Mouse (Mus musculus) liver, embryonic 14.5 days (tissue): ENCODE measurements at regions not wholly inside any gene's neighbourhood (a gene's known extent, or its start where the extent isn't known, plus 50 kb on each side); places are given as distances from the start of the nearest gene placed in this dataset.

Experiments
- ATAC-seq: fragments of 200-750 bp; cut with Nextera tagmentation; 2 replicates; pipeline ENCODE4 v1.8.0; 2017; ENCODE audit warnings: moderate number of reproducible peaks, mild to moderate bottlenecking, moderate library complexity; ENCODE audit not compliant: insufficient read depth
- DNase-seq, 3 experiments: peaks; one replicate each; pipeline ENCODE4 v3.0.0-alpha.2; 2012 to 2013; ENCODE audit warnings: low read depth in 3 of 3, low spot score in 3 of 3
- H3K27ac ChIP-seq: fragments of 300-500 bp; sonication (generic); 2 replicates; pipeline ENCODE4 v1.5.1; 2014; ENCODE audit warnings: moderate library complexity, mild to moderate bottlenecking, control low read depth, inconsistent platforms
- H3K27me3 ChIP-seq: fragments of 300-500 bp; sonication (generic); 2 replicates; pipeline ENCODE4 v1.6.1; 2014; ENCODE audit warnings: mild to moderate bottlenecking, low read length, moderate library complexity; ENCODE audit not compliant: control insufficient read depth, insufficient read depth
- H3K36me3 ChIP-seq: fragments of 300-500 bp; sonication (generic); replicated peaks from 2 replicates; pipeline ENCODE4 v1.6.1; 2014; ENCODE audit warnings: low read depth; ENCODE audit not compliant: control insufficient read depth, insufficient read depth
- H3K4me1 ChIP-seq, 2 experiments: fragments of 200-500 bp in 1 of 2; fragments of 300-500 bp in 1 of 2; sonication (generic) in 1 of 2; replicated peaks; 2 replicates each; pipeline ENCODE4 v1.6.1; 2012 to 2014; ENCODE audit warnings: antibody characterized with exemption in 1 of 2, inconsistent platforms in 1 of 2, low read length in 1 of 2; ENCODE audit not compliant: control insufficient read depth in 2 of 2, insufficient read depth in 2 of 2
- H3K4me2 ChIP-seq: fragments of 300-500 bp; sonication (generic); 2 replicates; pipeline ENCODE4 v1.6.1; 2014; ENCODE audit warnings: low read depth, mild to moderate bottlenecking, control low read depth, moderate library complexity
- H3K4me3 ChIP-seq, 2 experiments: fragments of 200-500 bp in 1 of 2; fragments of 300-500 bp in 1 of 2; sonication (generic) in 1 of 2; 2 replicates each; pipeline ENCODE4 v1.5.1; 2012 to 2014; ENCODE audit warnings: low read depth in 2 of 2, low read length in 2 of 2, mild to moderate bottlenecking in 2 of 2, control low read depth in 1 of 2, inconsistent platforms in 1 of 2, moderate library complexity in 1 of 2; ENCODE audit not compliant: insufficient read depth in 1 of 2
- H3K9ac ChIP-seq: fragments of 300-500 bp; sonication (generic); replicated peaks from 2 replicates; pipeline ENCODE4 v1.6.1; 2014; ENCODE audit warnings: mild to moderate bottlenecking, control low read depth, moderate library complexity
- H3K9me3 ChIP-seq: fragments of 300-500 bp; sonication (generic); 2 replicates; pipeline ENCODE4 v1.6.1; 2016; ENCODE audit warnings: low read length, mixed read lengths; ENCODE audit not compliant: control insufficient read depth
- CTCF ChIP-seq: IDR thresholded peaks from 2 replicates; pipeline ENCODE4 v1.5.1; 2016; ENCODE audit warnings: antibody characterized with exemption, low read depth, control low read depth
- EP300 ChIP-seq: IDR thresholded peaks from 2 replicates; pipeline ENCODE4 v1.6.1; 2016; ENCODE audit warnings: antibody characterized with exemption, low read depth
- WGBS: fragments of 180-500 bp; shearing (Covaris S2); extraction: QIAGEN DNeasy Blood & Tissue Kit; methylation state at CpG from one replicate; pipeline ENCODE4 v1.1.7; 2014; ENCODE audit not compliant: insufficient replicate concordance; 5-methylcytosine and 5-hydroxymethylcytosine counted together

DNA sequence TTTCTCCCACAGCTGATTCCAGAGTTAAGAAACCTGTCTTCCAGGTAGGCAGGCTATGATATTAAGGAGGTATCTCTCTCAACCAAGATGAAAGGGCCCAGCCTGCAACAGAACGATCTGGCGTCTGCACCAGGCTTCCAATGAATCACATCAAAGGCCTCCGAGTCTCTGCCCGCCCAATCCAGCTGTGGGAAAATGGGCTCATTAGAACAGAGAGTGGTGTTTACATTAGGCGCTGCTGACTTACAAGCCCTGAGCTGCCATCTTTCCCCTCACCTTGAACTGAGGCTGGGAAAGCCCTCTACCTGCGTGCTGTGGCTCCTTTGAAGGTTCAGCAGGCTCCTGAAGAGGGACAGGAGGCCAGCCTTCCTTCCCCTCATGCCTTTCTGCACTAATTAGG lies 97.5 kb upstream of the 4930535I16Rik start:
- H3K9ac ChIP-seq = no peak overlapping the region
- H3K27ac ChIP-seq = no peak overlapping the region
- H3K36me3 ChIP-seq = no peaks in the 10 kb centered on the region
- DNase-seq (no peak), ATAC-seq (no peak)
- no peak overlapping the region for H3K4me3 ChIP-seq
- no peak overlapping the region for H3K4me2 ChIP-seq
- H3K27me3 ChIP-seq = no peaks in the 10 kb centered on the region
- H3K9me3 ChIP-seq = no peaks in the 10 kb centered on the region
- no peak for TF ChIP-seq EP300
- TF ChIP-seq CTCF = no peak
- WGBS = 35% methylated on average over 6 of the region's 6 CpGs
- no peaks in the 10 kb centered on the region for H3K4me1 ChIP-seq

- H3K9me3 ChIP-seq = no peaks in the 10 kb centered on the region
- no peak for DNase-seq
- 51% methylated on average over 6 of the region's 6 CpGs for WGBS
- TF ChIP-seq CTCF = no peak
- no peak for TF ChIP-seq EP300
- H3K4me1 ChIP-seq = no peaks in the 10 kb centered on the region
- no peak overlapping the region for H3K9ac ChIP-seq
- no peaks in the 10 kb centered on the region for H3K27me3 ChIP-seq
- no peak overlapping the region for H3K4me2 ChIP-seq
- no peak overlapping the region for H3K4me3 ChIP-seq
- ATAC-seq = no peak
- no peak overlapping the region for H3K27ac ChIP-seq
- H3K36me3 ChIP-seq = no peaks in the 10 kb centered on the region
Measured at GRCm38 (mm10) chr4:124012406-124012805, 94.6 kb upstream of the 4930535I16Rik start.

DNA sequence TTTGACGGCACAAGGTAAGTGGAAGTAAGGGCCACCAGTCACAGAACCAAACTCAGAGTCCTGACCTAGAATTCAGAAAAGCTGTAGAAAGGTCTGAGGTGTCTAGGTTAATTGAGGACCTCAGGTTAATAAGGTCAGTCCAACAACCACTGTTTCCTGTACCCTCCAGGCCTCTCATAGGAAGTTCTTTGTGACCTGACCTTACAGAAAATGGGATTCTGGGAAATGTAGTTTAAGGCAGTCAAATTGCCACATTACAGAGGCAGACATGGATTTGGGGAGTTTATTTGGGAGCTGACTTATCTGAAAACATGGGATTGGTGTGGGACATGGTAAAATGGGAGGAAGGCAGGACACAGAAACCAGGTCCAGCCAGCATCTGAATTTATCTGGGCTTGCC lies 90.9 kb upstream of the 4930535I16Rik start:
- no peak overlapping the region for H3K9ac ChIP-seq
- no peak overlapping the region for H3K27ac ChIP-seq
- DNase-seq (no peak), ATAC-seq (no peak)
- H3K4me1 ChIP-seq = no peaks in the 10 kb centered on the region
- H3K36me3 ChIP-seq = no peaks in the 10 kb centered on the region
- H3K27me3 ChIP-seq = no peaks in the 10 kb centered on the region
- WGBS = 89% methylated on average over 1 of the region's 1 CpGs
- H3K9me3 ChIP-seq = no peaks in the 10 kb centered on the region
- no peak overlapping the region for H3K4me2 ChIP-seq
- TF ChIP-seq CTCF (no peak), EP300 (no peak)
- no peak overlapping the region for H3K4me3 ChIP-seq

- no peak overlapping the region for H3K4me2 ChIP-seq
- no peak overlapping the region for H3K27ac ChIP-seq
- H3K27me3 ChIP-seq = no peaks in the 10 kb centered on the region
- ATAC-seq (no peak), DNase-seq (no peak)
- TF ChIP-seq CTCF = no peak
- no peak for TF ChIP-seq EP300
- H3K4me3 ChIP-seq = no peak overlapping the region
- no peaks in the 10 kb centered on the region for H3K9me3 ChIP-seq
- H3K4me1 ChIP-seq = no peaks in the 10 kb centered on the region
- H3K9ac ChIP-seq = no peak overlapping the region
- 56% methylated on average over 17 of the region's 17 CpGs for WGBS
- H3K36me3 ChIP-seq = no peaks in the 10 kb centered on the region
Measured at GRCm38 (mm10) chr4:124005626-124006315, 87.9 kb upstream of the 4930535I16Rik start.

DNA sequence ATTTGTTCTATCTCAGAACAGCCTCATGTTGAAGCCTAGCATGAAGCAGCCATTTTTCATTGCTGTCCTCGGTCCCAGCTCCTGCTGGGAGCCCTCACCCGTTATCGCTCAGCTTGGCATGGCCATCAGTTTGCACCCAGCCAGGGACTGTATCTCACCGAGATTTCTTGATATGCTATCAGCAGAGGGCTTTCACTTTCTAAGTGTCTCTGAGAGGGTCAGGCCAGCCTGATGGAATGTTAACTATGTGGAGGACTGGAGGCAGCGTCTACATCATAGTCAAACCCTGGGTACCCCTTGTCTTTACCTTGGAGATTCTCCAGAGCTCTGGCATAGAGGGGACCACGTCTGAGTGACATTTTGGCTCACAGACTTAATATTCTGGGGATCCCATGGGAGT lies 84.9 kb upstream of the 4930535I16Rik start:
- Histone ChIP-seq H3K27me3 (no peaks in the 10 kb centered on the region), H3K9me3 (no peaks in the 10 kb centered on the region), H3K4me2 (no peak overlapping the region), H3K36me3 (no peaks in the 10 kb centered on the region), H3K4me1 (no peaks in the 10 kb centered on the region), H3K4me3 (no peak overlapping the region), H3K9ac (no peak overlapping the region), H3K27ac (no peak overlapping the region)
- no peak for TF ChIP-seq CTCF
- no peak for TF ChIP-seq EP300
- 38% methylated on average over 6 of the region's 6 CpGs for WGBS
- DNase-seq (no peak), ATAC-seq (no peak)
